Mouse (Mus musculus) heart, adult 18-20 months (tissue): ENCODE measurements at regions not wholly inside any gene's neighbourhood (a gene's known extent, or its start where the extent isn't known, plus 50 kb on each side); places are given as distances from the start of the nearest gene placed in this dataset.

Experiments
- DNase-seq, 2 experiments: peaks; one replicate each; pipeline ENCODE4 v3.0.0; 2021 to 2022; ENCODE audit warnings: mixed read lengths in 1 of 2

GRCm38 (mm10) chr8:115549112-115549511, 158.5 kb downstream of the Maf start:
- DNase-seq: no peak

GRCm38 (mm10) chr8:115544067-115544466, 163.5 kb downstream of the Maf start:
- DNase-seq: no peak

DNA sequence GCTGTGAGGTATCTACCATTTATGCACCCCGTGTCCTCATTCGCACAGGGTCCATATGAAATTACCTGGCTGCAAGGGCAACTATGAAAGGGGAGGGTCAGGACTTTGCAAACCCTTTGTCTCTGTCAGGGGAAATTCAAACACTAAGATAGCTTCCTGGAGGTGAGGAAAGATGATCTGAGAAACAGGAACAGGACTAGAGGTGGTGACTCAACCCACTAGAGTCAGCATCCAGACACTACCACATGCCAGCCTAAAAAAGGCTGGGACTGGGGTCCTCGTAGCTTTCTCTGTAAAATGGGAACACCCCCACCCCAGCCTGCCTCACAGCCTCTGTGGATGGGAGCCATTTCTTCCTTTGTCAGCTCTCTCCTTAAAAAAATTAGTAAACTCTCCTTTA, 164.7 kb downstream of the Maf start:
- DNase-seq: no peak

DNA sequence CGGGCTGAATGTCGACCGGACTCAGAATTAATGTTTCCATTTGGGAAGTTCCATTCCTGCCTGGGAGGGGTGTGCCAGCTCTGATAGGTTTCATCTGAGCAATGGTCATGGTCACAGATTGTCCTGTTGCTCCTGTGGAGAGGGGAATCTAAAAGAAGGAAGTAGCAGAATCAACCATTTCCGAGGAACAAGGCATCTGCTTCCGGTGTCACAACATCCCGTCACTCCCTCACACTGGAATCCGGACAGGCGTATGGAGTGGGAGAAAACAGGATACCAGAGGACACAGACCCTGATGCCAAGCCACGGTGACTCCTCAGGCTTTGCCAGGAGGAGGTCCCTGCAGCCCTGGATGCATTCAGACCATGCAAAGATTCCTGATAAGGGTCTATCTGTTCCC, 168.0 kb downstream of the Maf start:
- peak; percentile 28 to 38 for DNase-seq

GRCm38 (mm10) chr8:115538236-115538635, 169.4 kb downstream of the Maf start:
- no peak for DNase-seq

DNA sequence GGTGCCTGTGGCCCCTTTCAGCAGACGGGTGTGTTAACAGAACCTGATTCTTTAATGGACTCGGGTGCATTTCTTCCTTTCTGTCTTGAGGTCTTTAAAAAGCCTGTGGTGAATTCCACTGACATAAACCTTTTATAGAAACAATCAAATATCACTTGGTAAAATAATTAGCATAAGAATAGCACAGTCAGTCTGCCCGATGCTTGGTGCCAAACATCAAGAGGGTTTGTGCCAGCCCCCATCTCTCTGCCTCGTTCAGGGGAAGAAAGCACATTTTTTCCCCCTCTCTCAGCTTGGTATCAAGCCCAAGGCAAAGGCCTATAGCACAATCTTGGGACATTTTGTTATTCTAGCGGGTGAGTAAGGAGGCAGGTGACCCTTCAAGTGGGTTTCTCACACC, 169.8 kb downstream of the Maf start:
- DNase-seq: no peak

GRCm38 (mm10) chr8:115536554-115537346, 170.8 kb downstream of the Maf start:
- peak in 1 of 2 experiments; percentile 9 for DNase-seq

DNA sequence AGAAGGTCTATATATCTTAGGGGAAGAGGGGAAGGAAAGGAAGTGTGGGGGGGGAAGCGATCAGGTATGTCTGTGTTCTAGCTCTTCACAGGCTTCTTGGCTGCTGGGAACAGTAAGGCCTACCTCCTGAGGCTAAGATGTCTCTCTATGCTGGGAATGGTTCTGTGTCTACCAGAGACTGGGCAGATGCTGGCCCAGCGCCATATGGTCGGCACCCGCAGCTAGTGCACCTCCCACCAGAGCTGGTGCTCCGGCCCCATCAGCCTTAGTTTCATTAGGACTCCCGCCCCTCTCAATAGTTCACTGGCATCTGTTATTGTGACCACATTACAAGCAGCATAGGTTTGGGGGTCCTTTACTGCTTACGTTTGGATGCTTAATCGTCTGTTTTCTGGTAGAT, 171.6 kb downstream of the Maf start:
- DNase-seq: no peak

GRCm38 (mm10) chr8:115534030-115534429, 173.6 kb downstream of the Maf start:
- DNase-seq: no peak

GRCm38 (mm10) chr8:115531343-115531742, 176.3 kb downstream of the Maf start:
- DNase-seq: no peak

DNA sequence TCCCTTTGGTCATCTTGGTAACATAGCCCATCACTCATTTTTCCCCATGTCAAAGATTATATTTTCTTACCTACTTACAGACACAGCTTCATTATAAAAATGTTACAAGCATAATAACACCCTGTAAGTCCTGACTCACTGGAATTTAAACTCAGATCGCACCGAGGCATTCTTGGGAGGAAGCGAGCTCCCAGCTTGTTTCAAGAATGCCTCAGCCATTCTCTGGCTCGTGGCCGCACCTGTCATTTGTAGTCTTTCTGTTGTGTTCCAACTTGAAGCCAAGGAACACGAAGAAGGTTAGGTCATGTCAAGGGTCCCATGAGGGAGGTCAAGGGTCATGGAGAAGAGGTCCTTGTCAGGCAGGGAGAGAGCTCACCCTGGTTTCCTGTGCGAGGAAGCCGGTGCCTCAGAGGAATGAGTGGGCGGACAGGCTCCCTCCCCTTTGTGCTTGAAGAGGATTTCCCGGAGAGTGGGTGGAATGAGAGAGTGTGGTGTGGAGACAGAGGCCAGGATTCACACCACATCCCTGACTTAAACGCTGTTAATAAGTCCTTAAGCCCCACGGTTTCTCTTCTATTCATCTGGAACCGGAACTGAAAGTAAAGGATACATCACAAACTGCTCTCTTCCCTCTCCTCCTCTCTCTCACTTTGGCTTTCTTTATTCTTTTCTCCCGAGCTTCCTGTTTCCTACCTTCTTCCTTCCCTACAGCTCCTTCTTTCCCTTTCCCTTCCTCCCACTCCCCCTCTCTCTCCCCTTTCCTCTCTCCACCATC, 177.8 kb downstream of the Maf start:
- peak; percentile 34 for DNase-seq

GRCm38 (mm10) chr8:115528879-115529278, 178.7 kb downstream of the Maf start:
- DNase-seq: no peak

- no peak for DNase-seq
These were observed 182.4 kb downstream of the Maf start for GRCm38 (mm10) chr8:115525149-115525548.

DNA sequence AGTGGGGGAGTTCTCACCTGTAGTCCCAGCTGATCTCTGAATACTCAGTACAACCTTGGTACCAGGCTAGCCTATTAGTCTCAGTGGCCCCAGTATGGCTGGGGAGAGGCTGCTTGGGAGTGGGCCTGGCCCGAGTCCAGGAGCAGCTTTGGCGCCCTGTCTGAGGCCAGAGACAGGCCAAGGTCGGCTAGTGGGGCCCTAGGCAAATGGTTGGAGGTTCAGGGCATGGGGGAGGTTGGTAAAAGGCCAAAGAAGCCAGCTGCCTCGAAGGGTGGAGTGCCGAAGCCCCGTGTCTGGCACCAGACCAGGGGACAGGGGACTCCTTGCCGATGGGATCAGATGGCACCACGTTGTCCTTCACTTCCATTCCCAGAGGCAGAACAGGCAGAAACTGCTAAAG, 182.9 kb downstream of the Maf start:
- DNase-seq: no peak

GRCm38 (mm10) chr8:115522527-115522926, 185.1 kb downstream of the Maf start:
- peak; percentile 7 to 31 for DNase-seq

GRCm38 (mm10) chr8:115515647-115516046, 191.9 kb downstream of the Maf start:
- DNase-seq: no peak

DNA sequence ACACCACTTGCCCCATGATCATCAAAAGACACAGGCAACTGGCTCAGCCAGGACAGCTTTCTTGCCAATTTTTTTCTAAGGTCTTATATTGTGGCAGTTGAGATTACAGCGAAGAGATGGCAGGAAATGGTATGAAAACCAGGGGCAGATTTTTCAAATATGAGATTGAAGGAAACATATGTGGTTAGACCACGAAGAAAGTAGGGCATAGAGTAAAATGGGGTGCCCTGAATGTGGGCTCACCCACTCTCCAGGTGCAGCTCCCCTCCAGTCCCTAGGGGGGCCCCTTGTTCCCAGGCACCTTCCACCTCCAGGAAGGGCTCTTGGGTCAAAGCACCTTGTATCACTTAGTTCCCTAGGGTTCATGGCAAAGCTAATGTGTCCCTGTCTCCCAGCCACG, 193.1 kb downstream of the Maf start:
- no peak for DNase-seq

- DNase-seq: no peak
These were observed 200.4 kb downstream of the Maf start for GRCm38 (mm10) chr8:115507180-115507579.

DNA sequence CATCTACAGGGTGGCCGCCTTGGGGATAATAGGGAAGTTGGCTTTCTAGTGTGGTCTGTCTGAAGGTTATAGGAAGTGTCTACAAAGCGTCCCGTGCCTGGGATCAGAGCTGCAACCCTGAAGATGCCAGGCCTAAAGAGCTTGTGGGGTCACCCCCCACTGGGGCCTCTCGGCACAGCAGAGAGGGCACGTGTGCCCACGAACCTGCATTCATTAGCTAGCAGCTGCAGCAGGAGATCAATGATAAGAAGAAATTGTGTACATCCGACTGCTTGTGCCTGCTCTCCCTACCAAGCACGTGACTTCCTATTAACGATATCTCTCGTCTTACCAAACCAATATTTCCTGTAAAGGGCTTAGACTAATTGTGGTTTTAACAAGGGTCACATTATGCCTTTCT, 200.9 kb downstream of the Maf start:
- DNase-seq: no peak

DNA sequence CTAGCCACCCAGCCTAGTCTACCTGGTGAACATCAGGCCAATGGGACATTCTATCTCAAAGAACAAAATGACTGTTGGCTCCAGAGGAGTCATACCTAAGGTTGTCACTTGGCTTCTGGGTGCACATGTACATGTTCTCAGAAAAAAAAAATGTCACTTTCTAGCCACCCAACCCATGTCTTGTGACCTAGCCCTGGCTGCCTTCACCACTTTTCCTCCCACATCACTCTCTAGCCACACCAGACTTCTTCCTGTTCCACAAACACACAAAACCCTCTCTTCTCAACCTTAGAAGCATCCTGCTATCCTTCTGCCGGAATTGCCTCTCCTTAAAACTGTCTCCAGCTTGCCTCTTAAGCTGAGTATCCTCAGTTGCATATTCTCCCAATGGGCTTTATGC, 211.6 kb downstream of the Maf start:
- DNase-seq: no peak

- peak in 1 of 2 experiments; percentile 31 for DNase-seq
These were observed 213.2 kb downstream of the Maf start for GRCm38 (mm10) chr8:115494353-115494752.

- no peak for DNase-seq
These were observed 220.7 kb downstream of the Maf start for GRCm38 (mm10) chr8:115486904-115487303.

- DNase-seq: no peak
These were observed 226.5 kb downstream of the Maf start for GRCm38 (mm10) chr8:115481136-115481535.
